Mouse (Mus musculus) right cerebral cortex, postnatal 10 days (tissue): ENCODE results near the gene Spc25.

Experiments
- DNase-seq, 2 experiments: peaks; one replicate each; pipeline ENCODE4 v3.0.0; 2021; ENCODE audit warnings: low spot score in 2 of 2

Spc25 gene

GRCm38 (mm10) chr2:69205791-69206351 is at the start of gene Spc25:
TSS of gene Spc25 (minus strand) at chr2:69206194.
- peak; percentile 96 to 97 for DNase-seq

- DNase-seq: no peak
Observed at GRCm38 (mm10) chr2:69248221-69248755, 42.3 kb upstream of the Spc25 start.

- no peak for DNase-seq
Observed at GRCm38 (mm10) chr2:69247081-69247480, 41.1 kb upstream of the Spc25 start.

- DNase-seq: peak in 1 of 2 experiments; percentile 26
Observed at GRCm38 (mm10) chr2:69244924-69245323, 38.9 kb upstream of the Spc25 start.

GRCm38 (mm10) chr2:69239315-69239714 is 33.3 kb upstream of the Spc25 start:
- no peak for DNase-seq

GRCm38 (mm10) chr2:69234976-69235678 is 29.1 kb upstream of the Spc25 start:
- DNase-seq: no peak

GRCm38 (mm10) chr2:69232101-69232500 is 26.1 kb upstream of the Spc25 start:
- DNase-seq: no peak

- DNase-seq: no peak
Observed at GRCm38 (mm10) chr2:69230137-69230536, 24.1 kb upstream of the Spc25 start.

GRCm38 (mm10) chr2:69228635-69229034 is 22.6 kb upstream of the Spc25 start:
- no peak for DNase-seq

- DNase-seq: no peak
Observed at GRCm38 (mm10) chr2:69226876-69227275, 20.9 kb upstream of the Spc25 start.

- DNase-seq: no peak
Observed at GRCm38 (mm10) chr2:69224724-69225123, 18.7 kb upstream of the Spc25 start.

- DNase-seq: no peak
Observed at GRCm38 (mm10) chr2:69222815-69223214, 16.8 kb upstream of the Spc25 start.

GRCm38 (mm10) chr2:69221868-69222416 is 15.9 kb upstream of the Spc25 start:
- DNase-seq: no peak

- DNase-seq: no peak
Observed at GRCm38 (mm10) chr2:69215242-69215641, 9.2 kb upstream of the Spc25 start.

- no peak for DNase-seq
Observed at GRCm38 (mm10) chr2:69212652-69213051, 6.7 kb upstream of the Spc25 start.

- no peak for DNase-seq
Observed at GRCm38 (mm10) chr2:69210773-69211172, 4.8 kb upstream of the Spc25 start, which contains the start of gene G6pc2. TSS of gene G6pc2 (plus strand) at chr2:69211073.

GRCm38 (mm10) chr2:69209684-69210083 is 3.7 kb upstream of the Spc25 start:
- no peak for DNase-seq

- DNase-seq: no peak
Observed at GRCm38 (mm10) chr2:69206523-69206922, 529 bp upstream of the Spc25 start.

- no peak for DNase-seq
Observed at GRCm38 (mm10) chr2:69205185-69205584, 809 bp downstream of the Spc25 start.

- DNase-seq: no peak
Observed at GRCm38 (mm10) chr2:69193555-69193954, 12.4 kb downstream of the Spc25 start.

- no peak for DNase-seq
Observed at GRCm38 (mm10) chr2:69191059-69191458, 14.9 kb downstream of the Spc25 start.

- DNase-seq: no peak
Observed at GRCm38 (mm10) chr2:69189222-69189621, 16.8 kb downstream of the Spc25 start.

GRCm38 (mm10) chr2:69188732-69189131 is 17.3 kb downstream of the Spc25 start:
- peak in 1 of 2 experiments; percentile 42 for DNase-seq
